Mouse (Mus musculus) limb, embryonic 10.5 days (tissue): ENCODE measurements at regions not wholly inside any gene's neighbourhood (a gene's known extent, or its start where the extent isn't known, plus 50 kb on each side); places are given as distances from the start of the nearest gene placed in this dataset.

ENCODE experiments used
- DNase-seq: peaks from one replicate; pipeline ENCODE4 v3.0.0-alpha.2; 2017; ENCODE audit warnings: low spot score
- H3K27ac ChIP-seq: fragments of 300-500 bp; sonication (generic); 2 replicates; pipeline ENCODE4 v1.5.1; 2016; ENCODE audit warnings: mild to moderate bottlenecking
- H3K27me3 ChIP-seq: fragments of 300-500 bp; sonication (generic); 2 replicates; pipeline ENCODE4 v1.6.1; 2016; ENCODE audit warnings: low read depth, mild to moderate bottlenecking; ENCODE audit not compliant: poor library complexity, severe bottlenecking
- H3K36me3 ChIP-seq: fragments of 300-500 bp; sonication (generic); 2 replicates; pipeline ENCODE4 v1.6.1; 2016; ENCODE audit warnings: mild to moderate bottlenecking, moderate library complexity
- H3K4me1 ChIP-seq: fragments of 300-500 bp; sonication (generic); 2 replicates; pipeline ENCODE4 v1.6.1; 2016
- H3K4me3 ChIP-seq: fragments of 300-500 bp; sonication (generic); 2 replicates; pipeline ENCODE4 v1.5.1; 2016; ENCODE audit warnings: mild to moderate bottlenecking, moderate library complexity
- H3K9me3 ChIP-seq: fragments of 300-500 bp; sonication (generic); replicated peaks from 2 replicates; pipeline ENCODE4 v1.6.1; 2016; ENCODE audit warnings: mild to moderate bottlenecking
- WGBS: fragments of 180-500 bp; shearing (Covaris S2); methylation state at CpG from one replicate; pipeline ENCODE4 v1.1.7; 2016; 5-methylcytosine and 5-hydroxymethylcytosine counted together

GRCm38 (mm10) chr4:69824903-69825268 lies 585.4 kb downstream of the Cdk5rap2 start:
- no peak for DNase-seq
- no peak overlapping the region for H3K27ac ChIP-seq
- H3K9me3 ChIP-seq, result no peaks in the 10 kb centered on the region
- no peaks in the 10 kb centered on the region; the same call in 1 of the 2 replicates for H3K4me1 ChIP-seq
- no peak overlapping the region for H3K4me3 ChIP-seq
- no peaks in the 10 kb centered on the region for H3K36me3 ChIP-seq
- no peaks in the 10 kb centered on the region for H3K27me3 ChIP-seq
- WGBS, result 52% methylated on average over 3 of the region's 3 CpGs

- 32% methylated on average over 6 of the region's 6 CpGs for WGBS
- no peak overlapping the region for H3K4me3 ChIP-seq
Measured at GRCm38 (mm10) chr4:69824215-69824902, 585.9 kb downstream of the Cdk5rap2 start.

DNA sequence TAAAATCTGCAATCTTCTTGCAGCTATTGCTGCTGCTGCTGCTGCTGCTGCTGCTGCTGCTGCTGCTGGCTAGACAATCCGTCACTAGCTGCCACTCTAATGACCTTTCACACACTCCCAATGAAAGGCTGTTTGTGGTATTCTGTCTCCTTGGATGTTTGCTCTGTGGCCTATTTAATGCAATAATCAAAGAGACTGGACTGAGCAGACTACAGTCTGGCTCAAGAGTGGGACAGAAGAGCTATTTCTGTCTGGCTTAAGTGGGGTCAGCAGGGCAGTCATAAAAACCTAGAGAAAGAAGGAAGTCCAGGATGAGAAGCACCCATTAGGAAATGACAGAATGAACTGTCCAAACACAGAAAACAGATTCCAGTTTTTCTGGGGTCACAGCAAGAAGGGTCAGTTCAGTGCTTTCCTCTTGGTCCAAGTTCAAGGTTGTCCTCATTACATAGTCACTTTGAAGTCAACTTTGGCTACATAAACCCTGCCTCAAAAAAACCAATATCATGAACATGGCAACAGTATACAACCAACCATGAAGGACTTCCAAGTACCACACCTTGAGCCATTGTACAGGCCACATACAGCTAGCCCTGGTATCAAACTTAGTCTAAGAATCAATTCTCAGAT lies 586.8 kb downstream of the Cdk5rap2 start:
- 9% methylated on average over 1 of the region's 1 CpGs for WGBS
- no peaks in the 10 kb centered on the region for H3K27me3 ChIP-seq
- no peaks in the 10 kb centered on the region for H3K9me3 ChIP-seq
- H3K4me1 ChIP-seq, result no peaks in the 10 kb centered on the region; the same call in 1 of the 2 replicates
- no peak overlapping the region for H3K4me3 ChIP-seq
- no peaks in the 10 kb centered on the region for H3K36me3 ChIP-seq
- DNase-seq, result no peak
- no peak overlapping the region for H3K27ac ChIP-seq

More at GRCm38 (mm10) chr4:69824215-69824902, 585.9 kb downstream of the Cdk5rap2 start:
- H3K27me3 ChIP-seq, result no peaks in the 10 kb centered on the region
- no peaks in the 10 kb centered on the region; the same call in 1 of the 2 replicates for H3K4me1 ChIP-seq
- no peak for DNase-seq
- H3K27ac ChIP-seq, result no peak overlapping the region
- no peaks in the 10 kb centered on the region for H3K9me3 ChIP-seq
- no peaks in the 10 kb centered on the region for H3K36me3 ChIP-seq

DNA sequence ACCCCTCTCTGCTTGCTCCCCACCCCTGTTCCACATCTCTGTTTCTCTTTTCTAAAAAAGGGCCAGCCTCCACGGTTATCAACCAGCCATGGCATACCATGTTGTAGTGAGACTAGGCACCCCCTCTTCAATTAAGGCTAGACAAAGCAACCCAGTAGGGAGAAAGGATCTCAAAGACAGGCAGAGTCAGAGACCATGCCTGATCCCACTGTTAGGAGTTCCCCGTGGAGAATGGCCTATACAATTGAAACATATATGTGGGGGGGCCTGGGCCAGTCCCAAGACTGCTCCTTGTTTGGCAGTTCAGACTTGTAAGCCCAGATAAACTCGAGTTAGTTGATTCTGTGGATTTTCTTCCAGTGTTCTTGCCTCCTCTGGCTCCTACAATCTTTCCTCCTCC lies 591.4 kb downstream of the Cdk5rap2 start:
- Histone ChIP-seq H3K27ac (no peak overlapping the region), H3K9me3 (no peaks in the 10 kb centered on the region), H3K36me3 (no peaks in the 10 kb centered on the region), H3K4me1 (no peaks in the 10 kb centered on the region; the same call in 1 of the 2 replicates), H3K4me3 (no peak overlapping the region), H3K27me3 (no peaks in the 10 kb centered on the region)
- 71% methylated on average over 3 of the region's 3 CpGs for WGBS
- no peak for DNase-seq

DNA sequence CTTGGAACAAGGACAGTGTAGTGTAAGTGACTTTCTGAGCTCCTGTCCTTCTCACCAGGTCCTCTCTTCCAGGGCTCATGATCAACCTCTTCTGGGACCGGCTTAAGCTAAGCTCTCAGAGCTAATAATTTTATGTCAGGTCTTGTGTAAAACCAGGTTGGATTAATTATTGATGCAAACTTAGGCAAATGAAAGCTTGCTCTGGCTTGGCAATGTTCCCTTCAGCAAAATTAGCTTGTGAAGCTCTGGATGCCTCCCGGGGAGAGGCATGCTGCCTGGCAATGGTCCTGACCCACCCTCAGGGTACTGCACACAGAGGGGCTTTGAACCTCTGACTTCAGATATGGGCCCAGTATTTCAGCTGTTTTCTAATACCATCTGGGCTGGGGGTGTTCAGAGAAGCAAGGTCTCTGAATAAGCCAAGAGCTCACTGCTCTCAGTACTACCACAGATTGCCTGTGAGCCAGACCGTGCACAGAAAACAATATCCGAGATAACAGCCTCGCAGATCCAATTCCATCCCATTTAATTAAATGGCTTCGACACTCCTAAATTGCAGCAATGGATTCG lies 624.7 kb downstream of the Cdk5rap2 start:
- no peak overlapping the region for H3K27ac ChIP-seq

GRCm38 (mm10) chr4:69781258-69781657 lies 629.0 kb downstream of the Cdk5rap2 start:
- H3K27ac ChIP-seq, result no peak overlapping the region
- no peaks in the 10 kb centered on the region for H3K27me3 ChIP-seq
- H3K9me3 ChIP-seq, result no peaks in the 10 kb centered on the region
- no peaks in the 10 kb centered on the region for H3K4me1 ChIP-seq
- WGBS, result 87% methylated on average over 8 of the region's 8 CpGs
- H3K36me3 ChIP-seq, result no peaks in the 10 kb centered on the region
- no peak overlapping the region for H3K4me3 ChIP-seq
- DNase-seq, result no peak

More for the DNA sequence above, 624.7 kb downstream of the Cdk5rap2 start:
- 86% methylated on average over 7 of the region's 7 CpGs for WGBS
- no peaks in the 10 kb centered on the region for H3K9me3 ChIP-seq
- H3K4me1 ChIP-seq, result no peaks in the 10 kb centered on the region
- H3K4me3 ChIP-seq, result no peak overlapping the region
- H3K27me3 ChIP-seq, result no peaks in the 10 kb centered on the region
- DNase-seq, result no peak
- no peaks in the 10 kb centered on the region for H3K36me3 ChIP-seq

DNA sequence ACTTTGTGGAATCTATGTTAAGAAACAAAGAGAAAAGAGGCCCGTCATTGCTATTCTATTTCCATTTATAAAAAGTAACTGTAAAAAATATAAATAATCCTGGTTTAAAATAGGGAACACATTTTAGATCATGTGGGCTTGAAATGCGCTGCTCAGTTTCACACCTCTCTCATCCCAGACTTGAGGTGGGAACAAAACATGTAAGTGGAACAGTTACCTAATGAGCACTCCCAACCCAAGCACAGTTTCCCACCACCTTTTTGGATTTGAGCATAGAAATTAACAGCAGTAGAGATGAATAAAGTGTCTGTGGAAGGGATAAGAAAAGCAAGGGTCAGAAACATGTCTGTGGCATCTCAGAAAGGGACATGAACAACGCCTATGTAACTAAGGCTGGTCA lies 648.4 kb downstream of the Cdk5rap2 start:
- Histone ChIP-seq H3K9me3 (no peaks in the 10 kb centered on the region), H3K27ac (no peak overlapping the region), H3K36me3 (no peaks in the 10 kb centered on the region), H3K4me3 (no peak overlapping the region), H3K27me3 (no peaks in the 10 kb centered on the region), H3K4me1 (no peaks in the 10 kb centered on the region)
- DNase-seq, result no peak
- 83% methylated on average over 3 of the region's 3 CpGs for WGBS

DNA sequence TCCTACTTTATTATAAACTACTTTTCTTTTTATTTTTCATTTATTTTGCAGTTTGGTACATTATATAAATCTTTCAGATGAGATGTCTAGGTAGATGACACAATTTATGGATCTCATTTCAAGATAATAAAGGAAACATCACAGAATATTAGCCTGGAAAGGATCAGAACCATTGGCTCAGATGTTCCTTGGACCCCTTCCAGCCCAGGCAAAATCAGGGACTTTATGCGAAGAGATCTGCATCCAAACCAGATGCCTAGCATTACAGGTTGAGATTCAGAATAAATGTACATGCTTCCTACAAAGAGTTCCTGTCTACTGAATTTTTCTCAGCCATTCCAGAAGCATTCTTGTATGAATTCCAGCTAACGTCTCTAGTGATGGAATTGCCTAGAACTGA lies 650.6 kb downstream of the Cdk5rap2 start:
- no peak for DNase-seq
- WGBS, result 89% methylated on average over 2 of the region's 2 CpGs
- Histone ChIP-seq H3K4me3 (no peak overlapping the region), H3K36me3 (no peaks in the 10 kb centered on the region), H3K27me3 (no peaks in the 10 kb centered on the region), H3K27ac (no peak overlapping the region), H3K9me3 (no peaks in the 10 kb centered on the region), H3K4me1 (no peaks in the 10 kb centered on the region)

DNA sequence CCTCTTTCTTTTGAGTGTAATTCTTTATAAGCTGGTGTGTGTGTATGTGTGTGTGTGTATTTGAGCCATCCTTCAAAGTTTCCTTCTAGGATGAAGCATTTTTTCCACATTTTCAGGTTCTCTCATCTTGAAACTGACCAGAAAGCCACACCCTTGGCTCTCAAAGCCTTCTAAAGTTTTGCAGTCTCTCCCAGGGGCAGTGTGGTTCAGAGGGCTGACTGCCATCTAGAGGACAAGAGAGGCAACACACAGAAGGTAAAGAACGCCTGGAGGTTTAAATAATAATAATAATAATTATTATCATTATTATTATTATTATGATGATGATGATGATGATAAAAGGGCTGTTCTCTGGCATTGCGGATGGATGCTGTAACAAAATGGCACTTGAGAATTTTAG lies 655.7 kb downstream of the Cdk5rap2 start:
- DNase-seq, result no peak
- Histone ChIP-seq H3K27me3 (no peaks in the 10 kb centered on the region), H3K27ac (no peak overlapping the region), H3K36me3 (no peaks in the 10 kb centered on the region), H3K9me3 (no peaks in the 10 kb centered on the region), H3K4me1 (no peaks in the 10 kb centered on the region), H3K4me3 (no peak overlapping the region)
- WGBS, result 65% methylated on average over 2 of the region's 2 CpGs

- no peaks in the 10 kb centered on the region for H3K9me3 ChIP-seq
- no peaks in the 10 kb centered on the region for H3K4me1 ChIP-seq
- H3K4me3 ChIP-seq, result no peak overlapping the region
- no peak overlapping the region for H3K27ac ChIP-seq
- H3K27me3 ChIP-seq, result no peaks in the 10 kb centered on the region
- no peak for DNase-seq
- H3K36me3 ChIP-seq, result no peaks in the 10 kb centered on the region
- 85% methylated on average over 3 of the region's 3 CpGs for WGBS
Measured at GRCm38 (mm10) chr4:69753086-69753485, 657.2 kb downstream of the Cdk5rap2 start.

DNA sequence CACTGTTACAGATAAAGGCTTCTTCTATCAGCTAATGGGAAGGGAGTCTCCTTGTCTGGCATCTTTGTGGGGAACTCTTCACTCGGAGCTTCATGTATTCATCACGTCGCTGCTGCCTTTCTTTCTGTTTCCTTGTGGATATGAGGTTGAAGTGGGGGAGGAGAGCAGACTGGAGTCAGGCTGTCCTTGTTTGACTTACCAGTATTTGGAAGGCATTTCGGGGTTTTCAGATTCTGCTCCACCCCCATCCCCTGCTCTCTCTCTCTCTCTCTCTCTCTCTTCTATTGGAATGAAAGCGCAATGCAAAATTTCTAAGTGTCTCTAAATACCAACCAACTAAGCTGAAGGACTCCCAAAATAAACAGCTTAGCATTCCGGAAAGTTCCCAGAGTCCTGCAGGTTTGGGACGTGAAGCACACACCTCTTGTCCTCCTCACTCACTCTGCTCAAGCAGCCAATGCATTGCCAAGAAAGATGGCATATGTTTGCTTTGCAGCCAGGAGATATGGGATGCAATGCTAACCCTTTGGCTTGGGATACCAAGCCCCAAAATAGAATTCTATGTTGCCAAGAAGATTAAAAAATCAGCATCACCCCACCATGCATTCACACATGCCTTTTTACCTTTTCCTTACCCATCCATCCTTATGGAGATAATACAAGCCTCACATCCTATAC lies 670.3 kb downstream of the Cdk5rap2 start:
- H3K9me3 ChIP-seq, result no peaks in the 10 kb centered on the region
- no peak overlapping the region for H3K4me3 ChIP-seq
- no peak for DNase-seq
- H3K27me3 ChIP-seq, result no peaks in the 10 kb centered on the region
- WGBS, result 82% methylated on average over 7 of the region's 7 CpGs
- no peaks in the 10 kb centered on the region for H3K4me1 ChIP-seq
- H3K27ac ChIP-seq, result no peak overlapping the region
- H3K36me3 ChIP-seq, result no peaks in the 10 kb centered on the region
